ENCODE assay signal across 8 mouse cellular contexts in genomic region chr5:44876946-44877345, GRCm38 (mm10).
DNase-seq lines count a peak whose midpoint lies in the region; ATAC-seq lines count a peak whose summit lies in the region.

No protein-coding gene starts in this region.

- WGBS in midbrain, embryonic 10.5 days, result 90% methylated on average over 3 of the region's 3 CpGs
- WGBS in forebrain, embryonic 12.5 days, result 74% methylated on average over 3 of the region's 3 CpGs

- H3K36me3 ChIP-seq in midbrain, embryonic 10.5 days, result no peaks in the 10 kb centered on the region
- H3K36me3 ChIP-seq in forebrain, embryonic 12.5 days (replicated peaks), result no peaks in the 10 kb centered on the region

- no peak overlapping the region for H3K27ac ChIP-seq in midbrain, embryonic 10.5 days (replicated peaks)
- no peak overlapping the region for H3K27ac ChIP-seq in forebrain, embryonic 12.5 days

- H3K4me1 ChIP-seq in midbrain, embryonic 10.5 days, result no peaks in the 10 kb centered on the region
- H3K4me1 ChIP-seq in forebrain, embryonic 12.5 days, result no peaks in the 10 kb centered on the region; the same call in 1 of the 2 replicates

- H3K9me3 ChIP-seq in midbrain, embryonic 10.5 days (replicated peaks), result no peaks in the 10 kb centered on the region
- H3K9me3 ChIP-seq in forebrain, embryonic 12.5 days, result no peaks in the 10 kb centered on the region

- no peak overlapping the region for H3K4me3 ChIP-seq in midbrain, embryonic 10.5 days
- H3K4me3 ChIP-seq in forebrain, embryonic 12.5 days (replicated peaks), result no peak overlapping the region

- H3K4me2 ChIP-seq in forebrain, embryonic 12.5 days, result no peak overlapping the region

- no peak overlapping the region for H3K9ac ChIP-seq in forebrain, embryonic 12.5 days

- no peak for DNase-seq in cerebellum, adult 8-10 months
- peak; percentile 89 for DNase-seq in 3T3-L1 (ENCODE audit: low read depth, low spot score)
- DNase-seq in frontal cortex, adult 2 months (ENCODE audit: extremely low spot score in 1 of 2, low spot score in 1 of 2), result peak; percentile 81 to 84
- DNase-seq in layer of hippocampus, adult 9-10 months (ENCODE audit: low spot score), result peak; percentile 48
- peak; percentile 63 to 86 for DNase-seq in right cerebral cortex, postnatal 36 days (ENCODE audit: low spot score in 2 of 2)
- no peak for DNase-seq in midbrain, embryonic 10.5 days (ENCODE audit: low spot score)

- no peaks in the 10 kb centered on the region for H3K27me3 ChIP-seq in midbrain, embryonic 10.5 days (ENCODE audit: low read depth, poor library complexity, severe bottlenecking)
- no peaks in the 10 kb centered on the region for H3K27me3 ChIP-seq in forebrain, embryonic 12.5 days

- ATAC-seq in cerebellum, adult (ENCODE audit: insufficient number of reproducible peaks, low FRiP score, low TSS enrichment), result peak; percentile 55; the same call in 1 of the 2 replicates
- ATAC-seq in forebrain, embryonic 12.5 days (ENCODE audit: low FRiP score), result no peak

Comparison
In these comparisons a context has a peak if more than half of its experiments do, and no peak if none do; other contexts are left out.
1. DNase-seq: peak in 3T3-L1 (single experiment), frontal cortex, adult 2 months (2 of 2), layer of hippocampus, adult 9-10 months (single experiment) and right cerebral cortex, postnatal 36 days (2 of 2); none in cerebellum, adult 8-10 months (single experiment) and midbrain, embryonic 10.5 days (single experiment).